Mouse (Mus musculus): ENCODE measurements around the gene Flrt1. TPM values are rescaled to one million over a fixed set of nuclear protein-coding genes. Genes with fewer than 3 reads are reported as not detected.
"Not testable (repeated sequence)": the region's sequence is repeated elsewhere in the genome, so short reads cannot be mapped to it uniquely, and the experiment has no call there.

Flrt1 gene
- polyA plus RNA-seq, 1 experiment from 2014 or later: 8.2 TPM

- Histone ChIP-seq H3K9me3 (no peaks in the 10 kb centered on the region), H3K27me3 (peaks cover 43% of the 10 kb centered on the region), H3K36me3 (no peaks in the 10 kb centered on the region), H3K4me3 (no peak overlapping the region), H3K4me2 (replicated peaks) (no peak overlapping the region), H3K27ac (replicated peaks) (no peak overlapping the region), H3K4me1 (peaks cover 44% of the 10 kb centered on the region), H3K9ac (replicated peaks) (no peak overlapping the region)
- WGBS: 2% methylated on average over 3 of the region's 3 CpGs
- ATAC-seq (ENCODE audit: low FRiP score, low read depth): peak; percentile 55; the same call in 1 of the 2 replicates
These were observed 41.0 kb downstream of the Flrt1 start for GRCm38 (mm10) chr19:7064571-7064970.

- no peak overlapping the region for H3K9ac ChIP-seq (replicated peaks)
- ATAC-seq (ENCODE audit: low FRiP score, low read depth): no peak
- H3K36me3 ChIP-seq: no peaks in the 10 kb centered on the region
- 92% methylated on average over 8 of the region's 8 CpGs for WGBS
- H3K4me3 ChIP-seq: no peak overlapping the region
- H3K27me3 ChIP-seq: peaks cover 53% of the 10 kb centered on the region
- no peaks in the 10 kb centered on the region for H3K9me3 ChIP-seq
- peaks cover 35% of the 10 kb centered on the region for H3K4me1 ChIP-seq
- no peak overlapping the region for H3K4me2 ChIP-seq (replicated peaks)
- H3K27ac ChIP-seq (replicated peaks): no peak overlapping the region
These were observed 42.6 kb downstream of the Flrt1 start for GRCm38 (mm10) chr19:7062916-7063315.

- no peak overlapping the region for H3K4me2 ChIP-seq (replicated peaks)
- no peak overlapping the region for H3K9ac ChIP-seq (replicated peaks)
- peaks cover 35% of the 10 kb centered on the region for H3K4me1 ChIP-seq
- WGBS: 83% methylated on average over 5 of the region's 5 CpGs
- no peaks in the 10 kb centered on the region for H3K9me3 ChIP-seq
- H3K36me3 ChIP-seq: no peaks in the 10 kb centered on the region
- no peak overlapping the region for H3K4me3 ChIP-seq
- H3K27me3 ChIP-seq: peaks cover 51% of the 10 kb centered on the region
- no peak overlapping the region for H3K27ac ChIP-seq (replicated peaks)
- no peak for ATAC-seq (ENCODE audit: low FRiP score, low read depth)
These were observed 43.4 kb downstream of the Flrt1 start for GRCm38 (mm10) chr19:7062110-7062509.

DNA sequence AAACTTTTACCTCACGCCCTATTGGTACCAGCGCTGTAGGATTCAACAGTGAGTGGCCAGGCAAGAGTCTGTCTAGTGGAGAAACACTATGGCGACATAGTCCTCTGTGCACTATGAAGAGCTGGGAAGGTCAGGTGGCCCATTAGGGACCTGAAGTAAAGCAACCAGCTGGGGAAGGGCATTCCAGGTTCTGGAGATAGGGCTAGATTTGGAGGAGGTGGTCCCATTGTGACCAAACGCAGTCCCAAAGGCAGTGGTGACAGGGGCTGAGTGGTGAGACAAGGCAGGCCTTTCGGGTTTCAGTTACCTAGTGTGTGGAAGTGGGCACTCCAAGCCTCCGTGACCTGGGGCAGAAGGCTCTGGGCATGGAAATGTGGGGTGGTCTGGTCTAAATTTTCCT, 47.0 kb downstream of the Flrt1 start:
- Histone ChIP-seq H3K9me3 (no peaks in the 10 kb centered on the region), H3K27me3 (peaks cover 40% of the 10 kb centered on the region), H3K9ac (replicated peaks) (no peak overlapping the region), H3K4me1 (peaks cover 22% of the 10 kb centered on the region), H3K4me2 (replicated peaks) (peak overlapping the region; percentile 100; the same call in 1 of the 2 replicates), H3K27ac (replicated peaks) (0 out of 2 replicates have a peak overlapping the region, but pooled peaks have one; percentile 25), H3K4me3 (no peak overlapping the region), H3K36me3 (no peaks in the 10 kb centered on the region)
- WGBS: 46% methylated on average over 6 of the region's 6 CpGs
- no peak for ATAC-seq (ENCODE audit: low FRiP score, low read depth)

- Histone ChIP-seq H3K27ac (replicated peaks) (0 out of 2 replicates have a peak overlapping the region, but pooled peaks have one; percentile 25), H3K4me3 (peak overlapping the region; percentile 58), H3K36me3 (no peaks in the 10 kb centered on the region), H3K4me2 (replicated peaks) (peak overlapping the region; percentile 100), H3K9ac (replicated peaks) (0 out of 2 replicates have a peak overlapping the region, but pooled peaks have one; percentile 1), H3K4me1 (peaks cover 22% of the 10 kb centered on the region), H3K27me3 (peaks cover 40% of the 10 kb centered on the region), H3K9me3 (no peaks in the 10 kb centered on the region)
- WGBS: 1% methylated on average over 15 of the region's 15 CpGs
- ATAC-seq (ENCODE audit: low FRiP score, low read depth): peak; percentile 80
These were observed 47.8 kb downstream of the Flrt1 start for GRCm38 (mm10) chr19:7057722-7058207.

- Histone ChIP-seq H3K9ac (replicated peaks) (peak overlapping the region; percentile 58), H3K27me3 (peaks cover 40% of the 10 kb centered on the region), H3K4me1 (peaks cover 22% of the 10 kb centered on the region), H3K4me3 (peak overlapping the region; percentile 58), H3K36me3 (no peaks in the 10 kb centered on the region), H3K27ac (replicated peaks) (no peak overlapping the region), H3K4me2 (replicated peaks) (peak overlapping the region; percentile 100), H3K9me3 (no peaks in the 10 kb centered on the region)
- peak; percentile 53 for ATAC-seq (ENCODE audit: low FRiP score, low read depth)
- WGBS: 3% methylated on average over 16 of the region's 16 CpGs
These were observed 48.3 kb downstream of the Flrt1 start for GRCm38 (mm10) chr19:7057126-7057721.

DNA sequence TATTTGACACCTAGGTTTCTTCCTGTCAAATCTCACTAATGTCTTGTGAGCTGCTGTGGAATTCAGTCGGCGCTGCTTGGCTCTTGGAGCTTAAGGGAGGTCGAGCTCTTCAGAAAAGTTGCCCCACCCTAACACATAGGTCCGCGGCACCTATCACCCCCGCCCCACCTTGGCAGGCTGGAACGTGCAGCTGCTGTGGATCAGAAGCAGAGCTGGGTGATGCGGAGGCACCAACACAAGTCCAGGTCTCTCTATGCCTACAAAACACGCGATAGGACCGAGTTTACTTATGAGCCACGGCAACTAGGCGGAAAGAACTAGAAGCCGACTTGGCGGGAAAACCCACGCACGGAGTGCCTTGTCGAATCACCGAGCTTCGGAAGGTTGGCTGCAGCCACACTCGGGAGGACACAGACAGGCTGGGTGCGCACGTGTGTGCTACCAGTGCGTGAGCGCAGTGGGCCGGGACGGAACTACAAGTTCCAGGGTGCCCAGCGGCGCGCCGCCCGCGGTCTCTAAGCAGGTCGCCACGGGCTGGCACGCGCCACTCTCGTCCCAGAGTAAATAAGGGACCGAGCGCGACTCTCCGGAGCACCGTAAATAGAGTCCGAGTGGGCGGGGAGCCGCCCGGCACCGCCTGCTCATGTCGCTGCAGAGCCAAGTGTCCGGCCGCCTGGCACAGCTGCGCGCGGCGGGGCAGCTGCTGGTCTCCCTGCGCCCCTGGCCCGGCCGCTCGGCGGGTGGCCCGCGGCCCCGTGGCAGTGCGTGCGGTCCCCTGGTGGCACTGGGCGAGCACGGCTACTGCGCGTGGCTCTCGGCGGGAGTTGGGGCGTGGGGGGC, 49.1 kb downstream of the Flrt1 start, which contains the start of gene Macrod1:
Gene Macrod1 (plus strand): TSS at position 563 of the 840 bp plus-strand sequence.
- Histone ChIP-seq H3K9ac (replicated peaks) (peak within 1 kb of the TSS; percentile 58), H3K27me3 (peaks cover 40% of the 10 kb centered on the region), H3K4me1 (peaks cover 22% of the 10 kb centered on the region), H3K4me3 (peak within 1 kb of the TSS; percentile 58), H3K4me2 (replicated peaks) (peak within 1 kb of the TSS; percentile 100), H3K36me3 (no peaks in the 10 kb centered on the region), H3K27ac (replicated peaks) (no peak within 1 kb of the TSS), H3K9me3 (no peaks in the 10 kb centered on the region)
- peak; percentile 86 for ATAC-seq (ENCODE audit: low FRiP score, low read depth)
- 2% methylated on average over 72 of the region's 72 CpGs for WGBS

GRCm38 (mm10) chr19:7055173-7055572, 50.4 kb downstream of the Flrt1 start:
- H3K36me3 ChIP-seq: no peaks in the 10 kb centered on the region
- H3K4me3 ChIP-seq: no peak overlapping the region
- 43% methylated on average over 3 of the region's 3 CpGs for WGBS
- H3K9ac ChIP-seq (replicated peaks): no peak overlapping the region
- H3K27ac ChIP-seq (replicated peaks): no peak overlapping the region
- ATAC-seq (ENCODE audit: low FRiP score, low read depth): no peak
- no peaks in the 10 kb centered on the region for H3K9me3 ChIP-seq
- H3K27me3 ChIP-seq: peaks cover 40% of the 10 kb centered on the region
- H3K4me2 ChIP-seq (replicated peaks): no peak overlapping the region
- peaks cover 22% of the 10 kb centered on the region for H3K4me1 ChIP-seq

- ATAC-seq (ENCODE audit: low FRiP score, low read depth): no peak
- Histone ChIP-seq H3K27ac (replicated peaks) (no peak overlapping the region), H3K4me1 (peaks cover 22% of the 10 kb centered on the region), H3K9me3 (no peaks in the 10 kb centered on the region), H3K4me2 (replicated peaks) (no peak overlapping the region), H3K27me3 (peaks cover 37% of the 10 kb centered on the region), H3K4me3 (no peak overlapping the region), H3K9ac (replicated peaks) (no peak overlapping the region), H3K36me3 (no peaks in the 10 kb centered on the region)
- WGBS: 69% methylated on average over 10 of the region's 10 CpGs
These were observed 50.8 kb downstream of the Flrt1 start for GRCm38 (mm10) chr19:7054772-7055171.

- not testable (repeated sequence) for H3K9ac ChIP-seq (replicated peaks); H3K9me3 ChIP-seq; H3K4me3 ChIP-seq; ATAC-seq (ENCODE audit: low FRiP score, low read depth); H3K27ac ChIP-seq (replicated peaks); H3K36me3 ChIP-seq; H3K4me2 ChIP-seq (replicated peaks)
- Histone ChIP-seq H3K27me3 (peaks cover 23% of the 10 kb centered on the region), H3K4me1 (peaks cover 20% of the 10 kb centered on the region)
- 90% methylated on average over 4 of the region's 4 CpGs for WGBS
These were observed 52.1 kb downstream of the Flrt1 start for GRCm38 (mm10) chr19:7053382-7053781.

DNA sequence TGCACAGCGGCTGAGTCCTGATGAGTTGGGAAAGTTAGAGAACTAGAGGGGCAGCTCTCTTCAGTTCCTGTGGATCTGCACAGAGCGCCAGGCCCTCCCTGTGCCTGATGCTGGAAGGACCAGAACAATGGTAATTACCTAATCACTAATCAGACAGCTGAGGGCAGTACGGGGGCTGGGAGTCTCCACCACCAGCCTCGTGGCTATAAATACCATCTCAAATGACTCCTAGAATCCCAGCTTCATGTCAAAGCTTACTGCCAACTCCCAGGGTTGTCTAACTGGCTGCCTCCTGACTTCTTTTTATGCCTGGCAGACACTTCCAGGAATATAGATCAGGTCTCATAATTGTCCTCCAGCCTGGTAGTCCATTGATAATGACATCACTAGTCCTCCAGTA, 60.8 kb downstream of the Flrt1 start:
- no peak overlapping the region for H3K27ac ChIP-seq (replicated peaks)
- WGBS: 61% methylated on average over 4 of the region's 4 CpGs
- no peak overlapping the region for H3K9ac ChIP-seq (replicated peaks)
- ATAC-seq (ENCODE audit: low FRiP score, low read depth): no peak
- no peak overlapping the region for H3K4me2 ChIP-seq (replicated peaks)
- no peaks in the 10 kb centered on the region for H3K27me3 ChIP-seq
- H3K4me3 ChIP-seq: no peak overlapping the region
- no peaks in the 10 kb centered on the region for H3K36me3 ChIP-seq
- no peaks in the 10 kb centered on the region for H3K9me3 ChIP-seq
- peaks cover 6% of the 10 kb centered on the region for H3K4me1 ChIP-seq

GRCm38 (mm10) chr19:7044279-7044678, 61.2 kb downstream of the Flrt1 start:
- no peak overlapping the region for H3K27ac ChIP-seq (replicated peaks)
- WGBS: 68% methylated on average over 4 of the region's 4 CpGs

More at GRCm38 (mm10) chr19:7044279-7044678, 61.2 kb downstream of the Flrt1 start:
- no peaks in the 10 kb centered on the region for H3K36me3 ChIP-seq
- ATAC-seq (ENCODE audit: low FRiP score, low read depth): no peak
- H3K4me2 ChIP-seq (replicated peaks): no peak overlapping the region
- no peak overlapping the region for H3K4me3 ChIP-seq
- H3K4me1 ChIP-seq: peaks cover 6% of the 10 kb centered on the region
- no peaks in the 10 kb centered on the region for H3K9me3 ChIP-seq
- no peaks in the 10 kb centered on the region for H3K27me3 ChIP-seq
- H3K9ac ChIP-seq (replicated peaks): no peak overlapping the region
